Mouse (Mus musculus) Muller cell, postnatal 12 days (primary cell): ENCODE results near the gene 4930447C04Rik.

Source experiments
- DNase-seq: peaks from one replicate; pipeline ENCODE4 v3.0.0-alpha.2; 2015; ENCODE audit errors: inconsistent ontology term

Gene 4930447C04Rik

GRCm38 (mm10) chr12:72841500-72841899 lies 99.1 kb downstream of the 4930447C04Rik start:
- DNase-seq: no peak

DNA sequence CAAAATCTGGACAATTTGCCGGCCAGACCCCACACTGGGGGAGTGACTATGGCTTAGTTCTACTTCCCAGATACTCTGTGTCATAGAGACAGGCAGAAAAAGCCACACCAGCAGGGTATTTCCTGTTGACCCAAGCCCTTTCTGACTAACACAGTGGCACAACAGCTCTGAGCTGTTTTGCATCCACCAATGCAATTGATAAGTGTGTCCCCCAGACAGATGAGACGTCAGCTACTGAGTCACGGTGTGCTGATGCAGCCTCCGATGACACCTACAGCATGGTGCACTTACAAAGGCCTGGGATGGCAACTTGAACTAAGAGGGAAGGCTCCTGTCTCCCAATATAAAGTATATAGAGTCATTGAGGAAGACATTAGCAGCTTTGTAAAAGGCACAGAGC lies 103.3 kb downstream of the 4930447C04Rik start:
- DNase-seq: no peak

DNA sequence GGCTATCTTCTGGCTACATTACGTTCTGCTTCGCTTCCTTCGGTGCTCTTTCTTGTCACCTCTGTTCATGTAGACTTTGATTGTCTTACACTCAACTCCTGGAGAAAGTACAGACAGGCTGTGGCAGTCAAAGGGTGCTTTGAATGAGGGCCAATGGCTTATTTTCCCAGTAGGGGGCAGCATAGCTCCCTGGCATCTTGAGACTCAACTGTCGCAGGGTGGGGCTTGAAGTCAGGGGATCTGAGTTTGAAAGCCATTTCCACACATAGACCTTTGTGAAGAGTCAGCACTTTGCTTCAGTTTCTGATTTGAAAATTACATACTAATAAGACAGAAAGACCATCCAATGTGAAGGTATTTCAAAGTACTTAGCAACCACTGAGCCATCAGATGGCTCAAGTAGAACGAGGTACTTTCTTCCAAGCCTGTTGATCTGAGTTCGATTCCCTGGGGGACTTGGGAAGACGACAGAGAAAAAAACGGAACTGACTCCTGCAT lies 105.0 kb downstream of the 4930447C04Rik start:
- no peak for DNase-seq

GRCm38 (mm10) chr12:72834773-72835517 lies 105.6 kb downstream of the 4930447C04Rik start:
- no peak for DNase-seq

- DNase-seq: peak; percentile 63
These were observed 108.7 kb downstream of the 4930447C04Rik start for GRCm38 (mm10) chr12:72831711-72832432.
